Mouse (Mus musculus) lung, embryonic 14.5 days (tissue): ENCODE data around the gene Sp1. TPM values are rescaled to one million over a fixed set of nuclear protein-coding genes. Genes with fewer than 3 reads are reported as not detected.
A peak's percentile ranks its signal among the peaks of the same experiment; 100 is the strongest.

Experiments used
- ATAC-seq: fragments of 200-750 bp; cut with Nextera tagmentation; 2 replicates; pipeline ENCODE4 v1.8.0; 2017; ENCODE audit warnings: mild to moderate bottlenecking, moderate TSS enrichment, moderate library complexity; ENCODE audit not compliant: insufficient read depth
- DNase-seq: peaks from one replicate; pipeline ENCODE4 v3.0.0-alpha.2; 2015
- H3K27ac ChIP-seq: fragments of 300-500 bp; sonication (generic); 2 replicates; pipeline ENCODE4 v1.5.1; 2014; ENCODE audit warnings: low read depth, mild to moderate bottlenecking, moderate library complexity
- H3K27me3 ChIP-seq: fragments of 300-500 bp; sonication (generic); 2 replicates; pipeline ENCODE4 v1.6.1; 2014; ENCODE audit warnings: low read length, control low read depth; ENCODE audit not compliant: insufficient read depth
- H3K36me3 ChIP-seq: fragments of 300-500 bp; sonication (generic); 2 replicates; pipeline ENCODE4 v1.6.1; 2014; ENCODE audit warnings: control low read depth; ENCODE audit not compliant: insufficient read depth
- H3K4me1 ChIP-seq: fragments of 300-500 bp; sonication (generic); 2 replicates; pipeline ENCODE4 v1.6.1; 2014; ENCODE audit warnings: antibody characterized with exemption, control low read depth; ENCODE audit not compliant: insufficient read depth
- H3K4me2 ChIP-seq: fragments of 300-500 bp; sonication (generic); 2 replicates; pipeline ENCODE4 v1.6.1; 2014; ENCODE audit warnings: mild to moderate bottlenecking
- H3K4me3 ChIP-seq: fragments of 300-500 bp; sonication (generic); 2 replicates; pipeline ENCODE4 v1.5.1; 2014; ENCODE audit warnings: low read depth, low read length
- H3K9ac ChIP-seq: fragments of 300-500 bp; sonication (generic); 2 replicates; pipeline ENCODE4 v1.6.1; 2014
- H3K9me3 ChIP-seq: fragments of 300-500 bp; sonication (generic); 2 replicates; pipeline ENCODE4 v1.6.1; 2016; ENCODE audit warnings: low read depth, low read length, control low read depth
- CTCF ChIP-seq: IDR thresholded peaks from 2 replicates; pipeline ENCODE4 v1.5.1; 2016; ENCODE audit warnings: antibody characterized with exemption, low read depth
- WGBS: fragments of 180-500 bp; shearing (Covaris S2); extraction: QIAGEN DNeasy Blood & Tissue Kit; methylation state at CpG from one replicate; pipeline ENCODE4 v1.1.7; 2014; 5-methylcytosine and 5-hydroxymethylcytosine counted together
- polyA plus RNA-seq: library from polyadenylated mRNA; unstranded; fragments of >200 nt; fragmentation: Nextera tagmentation; extraction: Ambion mirVana; gene quantifications from 2 replicates; pipeline ENCODE4 v1.2.1, GENCODE M21; 2014

The Sp1 gene
- polyA plus RNA-seq, 1 experiment from 2014 or later, result 16.1 TPM

DNA sequence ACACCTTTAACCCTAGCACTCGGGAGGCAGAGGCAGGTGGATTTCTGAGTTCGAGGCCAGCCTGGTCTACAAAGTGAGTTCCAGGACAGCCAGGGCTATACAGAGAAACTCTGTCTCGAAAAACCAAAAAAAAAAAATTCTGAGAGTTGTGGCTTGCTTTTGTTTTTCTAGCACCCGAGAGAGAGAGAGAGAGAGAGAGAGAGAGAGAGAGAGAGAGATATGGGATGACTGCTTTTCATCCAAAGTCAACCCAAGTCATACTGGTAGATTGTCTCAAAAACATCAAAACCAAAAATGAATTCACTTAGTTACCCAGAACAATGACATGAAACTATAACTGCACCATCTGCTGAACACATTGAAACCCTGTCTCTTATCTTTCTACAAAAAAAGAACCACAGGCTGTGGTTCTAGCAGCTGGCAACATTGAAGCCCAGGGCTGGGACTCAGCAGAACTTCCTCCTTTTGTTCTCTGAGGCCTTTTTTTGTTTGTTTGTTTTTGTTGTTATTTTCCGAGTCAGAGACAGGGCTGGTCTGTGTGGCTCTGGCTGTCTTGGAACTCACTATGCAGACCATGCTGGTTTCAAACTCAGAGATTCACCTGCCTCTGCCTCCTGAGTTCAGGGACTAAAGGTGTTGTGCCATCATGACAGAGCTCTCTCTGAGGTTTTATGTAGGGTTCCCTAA is 52.2 kb downstream of the Sp1 start:
- 65% methylated on average over 5 of the region's 5 CpGs for WGBS

DNA sequence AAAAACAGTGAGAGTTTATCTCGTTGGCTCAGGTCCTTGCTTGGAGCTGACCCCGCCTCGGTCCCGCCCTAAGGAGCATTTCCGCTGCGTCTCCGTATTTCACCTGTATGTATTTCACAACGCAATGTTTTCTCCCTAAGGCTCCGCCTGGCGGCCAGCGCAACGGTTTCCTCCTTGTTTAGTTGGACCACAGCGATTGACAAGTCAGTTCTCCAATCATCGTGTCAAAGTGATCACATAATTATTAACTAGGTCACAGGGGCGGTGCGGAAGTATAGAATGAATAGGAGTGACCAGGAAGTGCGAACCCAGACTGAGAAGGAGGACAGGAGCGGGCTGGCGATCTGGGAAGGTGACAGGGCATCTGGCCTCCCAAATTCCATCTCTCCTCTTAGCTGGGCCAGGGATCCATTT is 53.0 kb downstream of the Sp1 start, which contains the start of gene Prr13:
TSS of gene Prr13 (plus strand) at position 125 of the 414 bp plus-strand sequence.
- peak within 1 kb of the TSS; percentile 43 for H3K9ac ChIP-seq
- WGBS, result under 1% methylated on average over 19 of the region's 19 CpGs
- no peaks in the 10 kb centered on the region for H3K27me3 ChIP-seq
- peak; percentile 73 for TF ChIP-seq CTCF
- peak within 1 kb of the TSS; percentile 42 for H3K4me3 ChIP-seq
- H3K4me2 ChIP-seq, result peak within 1 kb of the TSS; percentile 68
- peak; percentile 96 for DNase-seq
- 0 out of 2 replicates have a peak, but pooled peaks cover 3% of the 10 kb centered on the region for H3K36me3 ChIP-seq
- ATAC-seq, result peak; percentile 90
- no peaks in the 10 kb centered on the region for H3K9me3 ChIP-seq
- 0 out of 2 replicates have a peak within 1 kb of the TSS, but pooled peaks have one; percentile 54 for H3K27ac ChIP-seq
- H3K4me1 ChIP-seq, result no peaks in the 10 kb centered on the region

More for the DNA sequence above, 52.2 kb downstream of the Sp1 start:
- H3K4me2 ChIP-seq, result peak overlapping the region; percentile 68
- H3K4me1 ChIP-seq, result no peaks in the 10 kb centered on the region
- peak overlapping the region; percentile 42; the same call in 1 of the 2 replicates for H3K4me3 ChIP-seq
- no peaks in the 10 kb centered on the region for H3K27me3 ChIP-seq
- no peak for TF ChIP-seq CTCF
- H3K9ac ChIP-seq, result no peak overlapping the region
- no peaks in the 10 kb centered on the region for H3K9me3 ChIP-seq
- DNase-seq (no peak), ATAC-seq (no peak)
- no peak overlapping the region for H3K27ac ChIP-seq
- H3K36me3 ChIP-seq, result 0 out of 2 replicates have a peak, but pooled peaks cover 3% of the 10 kb centered on the region

- 34% methylated on average over 6 of the region's 6 CpGs for WGBS
- Histone ChIP-seq H3K36me3 (0 out of 2 replicates have a peak, but pooled peaks cover 3% of the 10 kb centered on the region), H3K4me1 (no peaks in the 10 kb centered on the region), H3K4me2 (peak overlapping the region; percentile 68), H3K27ac (no peak overlapping the region), H3K9ac (peak overlapping the region; percentile 43), H3K4me3 (peak overlapping the region; percentile 42), H3K27me3 (no peaks in the 10 kb centered on the region), H3K9me3 (no peaks in the 10 kb centered on the region)
- DNase-seq, result no peak
- no peak for ATAC-seq
- TF ChIP-seq CTCF, result no peak
These were observed 53.4 kb downstream of the Sp1 start for GRCm38 (mm10) chr15:102459381-102459780.

DNA sequence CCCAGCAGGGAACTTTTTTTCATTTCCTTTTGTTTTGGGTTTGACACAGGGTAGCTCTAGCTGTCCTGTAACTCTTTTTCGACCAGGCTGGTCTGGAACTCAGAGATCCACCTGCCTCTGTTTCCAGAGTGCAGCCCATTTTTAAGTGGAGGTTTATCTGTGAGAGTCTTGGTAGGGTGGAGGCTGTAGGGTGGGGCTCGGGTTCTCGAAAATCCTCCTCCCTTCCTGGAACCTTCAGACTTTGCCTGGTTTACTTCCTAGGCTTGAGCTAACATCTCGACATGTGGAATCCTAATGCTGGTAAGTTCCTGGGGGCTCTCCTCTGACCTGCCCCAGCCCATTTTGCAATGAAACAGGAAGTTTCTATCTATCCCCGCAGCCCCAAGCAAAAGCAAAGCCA is 53.9 kb downstream of the Sp1 start:
- no peaks in the 10 kb centered on the region for H3K27me3 ChIP-seq
- H3K4me3 ChIP-seq, result peak overlapping the region; percentile 42; the same call in 1 of the 2 replicates
- ATAC-seq (no peak), DNase-seq (no peak)
- TF ChIP-seq CTCF, result no peak
- H3K27ac ChIP-seq, result no peak overlapping the region
- 65% methylated on average over 5 of the region's 5 CpGs for WGBS
- H3K9ac ChIP-seq, result no peak overlapping the region
- no peaks in the 10 kb centered on the region for H3K4me1 ChIP-seq
- H3K4me2 ChIP-seq, result peak overlapping the region; percentile 68
- H3K9me3 ChIP-seq, result no peaks in the 10 kb centered on the region
- 0 out of 2 replicates have a peak, but pooled peaks cover 3% of the 10 kb centered on the region for H3K36me3 ChIP-seq

GRCm38 (mm10) chr15:102460409-102460808 is 54.5 kb downstream of the Sp1 start:
- H3K4me2 ChIP-seq, result peak overlapping the region; percentile 68
- WGBS, result 75% methylated on average over 12 of the region's 12 CpGs
- no peaks in the 10 kb centered on the region for H3K4me1 ChIP-seq
- no peaks in the 10 kb centered on the region for H3K27me3 ChIP-seq
- no peak for DNase-seq
- no peak overlapping the region for H3K4me3 ChIP-seq
- H3K27ac ChIP-seq, result no peak overlapping the region
- H3K9me3 ChIP-seq, result no peaks in the 10 kb centered on the region
- H3K9ac ChIP-seq, result no peak overlapping the region
- ATAC-seq, result no peak
- no peak for TF ChIP-seq CTCF
- 0 out of 2 replicates have a peak, but pooled peaks cover 3% of the 10 kb centered on the region for H3K36me3 ChIP-seq

- TF ChIP-seq CTCF, result no peak
- Histone ChIP-seq H3K4me3 (no peak overlapping the region), H3K9ac (no peak overlapping the region), H3K9me3 (no peaks in the 10 kb centered on the region), H3K27ac (no peak overlapping the region), H3K27me3 (no peaks in the 10 kb centered on the region), H3K4me2 (no peak overlapping the region; the same call in 1 of the 2 replicates), H3K4me1 (no peaks in the 10 kb centered on the region), H3K36me3 (0 out of 2 replicates have a peak, but pooled peaks cover 3% of the 10 kb centered on the region)
- no peak for ATAC-seq
- 57% methylated on average over 4 of the region's 4 CpGs for WGBS
- DNase-seq, result no peak
These were observed 55.0 kb downstream of the Sp1 start for GRCm38 (mm10) chr15:102460971-102461370.

- H3K36me3 ChIP-seq, result 0 out of 2 replicates have a peak, but pooled peaks cover 3% of the 10 kb centered on the region
- H3K4me3 ChIP-seq, result no peak overlapping the region
- no peaks in the 10 kb centered on the region for H3K4me1 ChIP-seq
- 78% methylated on average over 9 of the region's 9 CpGs for WGBS
- DNase-seq, result no peak
- no peaks in the 10 kb centered on the region for H3K27me3 ChIP-seq
- H3K9ac ChIP-seq, result no peak overlapping the region
- H3K27ac ChIP-seq, result no peak overlapping the region
- H3K9me3 ChIP-seq, result no peaks in the 10 kb centered on the region
- ATAC-seq, result no peak
- no peak overlapping the region for H3K4me2 ChIP-seq
- no peak for TF ChIP-seq CTCF
These were observed 55.6 kb downstream of the Sp1 start for GRCm38 (mm10) chr15:102461430-102462075.
